ENCODE assay signal across 22 mouse cellular contexts in the genomic region with DNA sequence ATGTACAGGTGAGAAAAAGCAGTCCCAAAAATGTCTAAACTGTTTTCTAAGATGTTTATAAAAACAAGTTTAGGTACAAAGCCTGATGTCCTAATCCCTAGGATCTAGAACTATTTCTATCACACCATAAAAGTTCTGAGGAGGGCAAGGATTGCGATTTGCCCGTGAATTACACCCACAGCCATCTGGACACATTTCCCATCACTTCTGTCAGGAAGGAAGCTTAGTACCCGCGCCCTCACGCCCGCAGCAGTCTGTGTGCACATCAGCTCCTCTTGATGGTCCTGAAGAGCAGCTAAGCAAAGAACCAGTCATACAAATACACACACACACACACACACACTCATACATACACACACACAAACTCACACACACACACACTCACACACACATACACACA.
"Had no signal": no experiment of that assay in that cellular context is flagged by ENCODE, and none has a peak within 500 bp of the region (broad histone marks: within the 10 kb centered on the region; RNA-seq: fewer than 3 reads in every experiment).

No protein-coding gene starts in this region.

- H3K27ac ChIP-seq: gastrocnemius, adult 2 months; heart, embryonic 10.5 days; hindbrain, embryonic 10.5 days; hindbrain, embryonic 12.5 days; hindbrain, embryonic 14.5 days; intestine, embryonic 15.5 days; left cerebral cortex, adult 2 months; limb, embryonic 10.5 days; limb, embryonic 12.5 days; liver, embryonic 13.5 days had no signal

- H3K4me1 ChIP-seq: heart, embryonic 10.5 days; heart, embryonic 12.5 days; intestine, embryonic 15.5 days; limb, embryonic 10.5 days; limb, embryonic 12.5 days; liver, embryonic 13.5 days had no signal

- H3K4me3 ChIP-seq: gastrocnemius, adult 2 months; heart, embryonic 10.5 days; heart, embryonic 12.5 days; hindbrain, embryonic 10.5 days; hindbrain, embryonic 12.5 days; intestine, embryonic 15.5 days; left cerebral cortex, adult 2 months; limb, embryonic 10.5 days; limb, embryonic 12.5 days; liver, embryonic 13.5 days had no signal

- DNase-seq: gastrocnemius, adult 2 months; gastrocnemius, postnatal 10 days; gastrocnemius, postnatal 25 days; heart, adult 18-20 months; heart, postnatal 10 days; heart, postnatal 4 days; kidney, adult 18-20 months; kidney, adult 8-10 months; kidney, postnatal 10 days; kidney, postnatal 25 days; kidney, postnatal 4 days; liver; liver, embryonic 13.5 days had no signal
